Mouse (Mus musculus): ENCODE results near the gene Isg20.

Gene Isg20

GRCm38 (mm10) chr7:78912974-78913474, at the start of gene Isg20:
Isg20 (plus strand) TSS chr7:78913424.
- DNase-seq (ENCODE audit: low spot score in 2 of 2), result no peak

- DNase-seq (ENCODE audit: low spot score in 2 of 2), result no peak
Measured at GRCm38 (mm10) chr7:78863796-78864445, 49.3 kb upstream of the Isg20 start.

GRCm38 (mm10) chr7:78864446-78864802, 48.8 kb upstream of the Isg20 start:
- DNase-seq (ENCODE audit: low spot score in 2 of 2), result no peak

- no peak for DNase-seq (ENCODE audit: low spot score in 2 of 2)
Measured at GRCm38 (mm10) chr7:78865212-78865949, 47.8 kb upstream of the Isg20 start.

- DNase-seq (ENCODE audit: low spot score in 2 of 2), result no peak
Measured at GRCm38 (mm10) chr7:78868731-78869130, 44.5 kb upstream of the Isg20 start.

GRCm38 (mm10) chr7:78872366-78872765, 40.9 kb upstream of the Isg20 start:
- no peak for DNase-seq (ENCODE audit: low spot score in 2 of 2)

- no peak for DNase-seq (ENCODE audit: low spot score in 2 of 2)
Measured at GRCm38 (mm10) chr7:78872831-78873230, 40.4 kb upstream of the Isg20 start.

GRCm38 (mm10) chr7:78881607-78882468, 31.4 kb upstream of the Isg20 start:
- no peak for DNase-seq (ENCODE audit: low spot score in 2 of 2)

GRCm38 (mm10) chr7:78882469-78882837, 30.8 kb upstream of the Isg20 start:
- DNase-seq (ENCODE audit: low spot score in 2 of 2), result peak; percentile 63 to 73

GRCm38 (mm10) chr7:78883016-78883725, 30.1 kb upstream of the Isg20 start:
- DNase-seq (ENCODE audit: low spot score in 2 of 2), result no peak

GRCm38 (mm10) chr7:78883726-78884060, 29.5 kb upstream of the Isg20 start:
- no peak for DNase-seq (ENCODE audit: low spot score in 2 of 2)

- DNase-seq (ENCODE audit: low spot score in 2 of 2), result peak in 1 of 2 experiments; percentile 65
Measured at GRCm38 (mm10) chr7:78884139-78884538, 29.1 kb upstream of the Isg20 start.

- DNase-seq (ENCODE audit: low spot score in 2 of 2), result no peak
Measured at GRCm38 (mm10) chr7:78885404-78885803, 27.8 kb upstream of the Isg20 start.

GRCm38 (mm10) chr7:78886496-78886895, 26.7 kb upstream of the Isg20 start:
- no peak for DNase-seq (ENCODE audit: low spot score in 2 of 2)

- DNase-seq (ENCODE audit: low spot score in 2 of 2), result no peak
Measured at GRCm38 (mm10) chr7:78887431-78887842, 25.8 kb upstream of the Isg20 start.

GRCm38 (mm10) chr7:78890641-78891040, 22.6 kb upstream of the Isg20 start:
- DNase-seq (ENCODE audit: low spot score in 2 of 2), result peak in 1 of 2 experiments; percentile 85

- no peak for DNase-seq (ENCODE audit: low spot score in 2 of 2)
Measured at GRCm38 (mm10) chr7:78893917-78894316, 19.3 kb upstream of the Isg20 start.

- DNase-seq (ENCODE audit: low spot score in 2 of 2), result no peak
Measured at GRCm38 (mm10) chr7:78895021-78895652, 18.1 kb upstream of the Isg20 start.

GRCm38 (mm10) chr7:78895653-78896333, 17.4 kb upstream of the Isg20 start, which contains the start of gene Aen:
Aen (plus strand) TSS chr7:78895854.
- peak; percentile 95 to 97 for DNase-seq (ENCODE audit: low spot score in 2 of 2)

GRCm38 (mm10) chr7:78897567-78897966, 15.7 kb upstream of the Isg20 start:
- DNase-seq (ENCODE audit: low spot score in 2 of 2), result no peak
